11 mouse cellular contexts compared by ENCODE assay signal in the genomic region with DNA sequence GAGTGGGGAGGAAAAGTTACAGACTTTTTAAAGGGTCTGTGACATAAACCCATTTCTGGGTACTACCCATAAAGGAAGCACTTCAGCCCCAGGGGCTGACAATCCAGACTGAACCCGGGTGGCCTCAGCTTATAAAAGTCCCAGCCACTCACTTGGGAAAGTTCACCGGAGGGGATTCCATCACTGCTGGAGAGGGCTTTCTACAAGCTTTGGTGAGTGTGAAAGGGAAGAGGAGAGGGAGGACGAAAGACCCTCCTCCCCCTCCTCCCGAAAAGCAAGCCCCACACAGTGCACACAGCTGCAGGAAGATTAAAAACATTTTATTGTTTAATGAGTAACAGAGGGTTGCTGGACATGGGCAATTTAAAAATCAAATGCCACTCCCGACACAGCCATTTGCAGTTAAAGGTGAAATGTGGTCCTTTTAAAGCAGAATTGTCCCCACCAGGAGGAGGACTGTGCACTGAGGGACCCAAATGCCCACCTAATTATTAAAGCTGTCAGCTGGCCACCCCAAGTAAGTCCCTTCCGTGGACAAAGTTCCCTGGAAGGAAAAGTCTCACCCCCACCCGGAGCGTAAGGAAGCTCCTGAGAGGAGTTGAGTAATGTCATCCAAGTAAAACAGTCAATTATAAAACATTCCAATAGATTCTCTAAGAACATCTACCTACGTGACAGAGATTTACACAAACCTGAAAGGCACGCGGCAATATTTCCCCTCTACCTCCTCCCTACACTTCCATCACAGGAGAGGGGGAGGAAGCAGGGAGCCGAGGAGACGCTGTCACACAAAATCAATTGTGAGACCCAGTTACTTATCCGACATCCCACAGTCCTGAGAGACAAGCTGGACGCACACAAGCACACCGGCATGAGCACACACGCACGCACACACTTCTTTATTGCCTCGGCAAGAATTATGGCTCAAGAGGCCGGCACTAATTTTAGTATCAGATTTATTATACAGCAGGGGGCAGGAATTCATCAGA. TPM values are rescaled to one million over a fixed set of nuclear protein-coding genes. Genes with fewer than 3 reads are reported as not detected.
DNase-seq lines count a peak whose midpoint lies in the region; ATAC-seq and TF ChIP-seq lines count a peak whose summit lies in the region.
"Had no signal": no experiment of that assay in that cellular context is flagged by ENCODE, and none has a peak within 500 bp of the region (broad histone marks: within the 10 kb centered on the region; RNA-seq: fewer than 3 reads in every experiment).

No protein-coding gene starts in this region.

- H3K36me3 ChIP-seq in kidney, adult 2 months (ENCODE audit: control insufficient read depth, insufficient read depth, low read length), result no peaks in the 10 kb centered on the region
- peaks cover 52% of the 10 kb centered on the region for H3K36me3 ChIP-seq in hindbrain, embryonic 10.5 days
- H3K36me3 ChIP-seq in midbrain, embryonic 12.5 days, result peaks cover 13% of the 10 kb centered on the region

- H3K9ac ChIP-seq in midbrain, embryonic 12.5 days (replicated peaks), result 0 out of 2 replicates have a peak overlapping the region, but pooled peaks have one; percentile 11

- no peak overlapping the region for H3K4me3 ChIP-seq in kidney, adult 2 months (ENCODE audit: insufficient read depth, low read depth, low read length)
- peak overlapping the region; percentile 16 for H3K4me3 ChIP-seq in hindbrain, embryonic 10.5 days
- H3K4me3 ChIP-seq in midbrain, embryonic 12.5 days, result no peak overlapping the region

- peak overlapping the region; percentile 15 for H3K4me2 ChIP-seq in midbrain, embryonic 12.5 days (replicated peaks)

- no peaks in the 10 kb centered on the region for H3K27me3 ChIP-seq in kidney, adult 2 months (replicated peaks; ENCODE audit: control insufficient read depth, insufficient read depth, low read length)
- no peaks in the 10 kb centered on the region for H3K27me3 ChIP-seq in hindbrain, embryonic 10.5 days (ENCODE audit: insufficient read depth, poor library complexity, severe bottlenecking)
- H3K27me3 ChIP-seq in midbrain, embryonic 12.5 days, result no peaks in the 10 kb centered on the region

- peak overlapping the region; percentile 71 for H3K27ac ChIP-seq in kidney, adult 2 months (ENCODE audit: insufficient read depth, low read depth, low read length)
- peak overlapping the region; percentile 85 for H3K27ac ChIP-seq in hindbrain, embryonic 10.5 days
- H3K27ac ChIP-seq in midbrain, embryonic 12.5 days (replicated peaks), result peak overlapping the region; percentile 79

- DNase-seq in kidney, adult 2 months, result peak; percentile 46
- DNase-seq in kidney, postnatal 10 days, result no peak
- DNase-seq in embryo, embryonic 11 days, result peak; percentile 70
- DNase-seq in hindbrain, embryonic 10.5 days (ENCODE audit: low spot score), result no peak
- no peak for DNase-seq in cerebellum, postnatal 14 days
- DNase-seq in adrenal gland, postnatal 4 days (ENCODE audit: low spot score in 2 of 2), result no peak
- no peak for DNase-seq in cerebellum, adult 8-10 months
- DNase-seq: heart, postnatal 36 days; right cerebral cortex, postnatal 4 days had no signal

- TF ChIP-seq CTCF in kidney, adult 2 months (conservative IDR thresholded peaks at IDR 0.05; ENCODE audit: insufficient read depth, insufficient read length, low read depth, low read length), result no peak

- no peak for TF ChIP-seq POLR2A in kidney, adult 2 months (IDR thresholded peaks at IDR 0.05; ENCODE audit: low read depth, low read length)

- 28% methylated on average over 20 of the region's 20 CpGs for WGBS in kidney, adult 2 months
- 29% methylated on average over 20 of the region's 20 CpGs for WGBS in hindbrain, embryonic 10.5 days
- WGBS in midbrain, embryonic 12.5 days, result 14% methylated on average over 20 of the region's 20 CpGs

- H3K4me1 ChIP-seq in kidney, adult 2 months (ENCODE audit: control insufficient read depth, insufficient read depth, low read length), result peaks cover 43% of the 10 kb centered on the region
- peaks cover 94% of the 10 kb centered on the region for H3K4me1 ChIP-seq in hindbrain, embryonic 10.5 days (replicated peaks)
- H3K4me1 ChIP-seq in midbrain, embryonic 12.5 days, result peaks cover 88% of the 10 kb centered on the region

- H3K9me3 ChIP-seq in hindbrain, embryonic 10.5 days, result no peaks in the 10 kb centered on the region
- H3K9me3 ChIP-seq in midbrain, embryonic 12.5 days, result no peaks in the 10 kb centered on the region
- H3K9me3 ChIP-seq: G1E had no signal

- ATAC-seq in midbrain, embryonic 12.5 days (ENCODE audit: low FRiP score, low read depth), result peak; percentile 25; the same call in 1 of the 2 replicates

RNA-seq across cellular contexts. Expression of a gene that starts 24.1 kb away (rescaled TPM):
- polyA plus RNA-seq in kidney, adult 2 months (2012; rRNA removed), result 40.4 and 43.5 TPM in 2 replicates
- polyA plus RNA-seq in hindbrain, embryonic 10.5 days (2016; fragmentation: Nextera tagmentation; extraction: Ambion mirVana), result 27.3 and 29.9 TPM in 2 replicates
- 41.5 and 47.9 TPM in 2 replicates for polyA plus RNA-seq in midbrain, embryonic 12.5 days (2016; fragmentation: Nextera tagmentation; extraction: Ambion mirVana)
- total RNA-seq in adrenal gland, postnatal 4 days (2021), result 100 to 1,000 TPM; 200 to 212 TPM

Comparison
In these comparisons a context has a peak if more than half of its experiments do, and no peak if none do; other contexts are left out.
1. DNase-seq: peak in kidney, adult 2 months (single experiment) and embryo, embryonic 11 days (single experiment); none in kidney, postnatal 10 days (single experiment), hindbrain, embryonic 10.5 days (single experiment), cerebellum, postnatal 14 days (0 of 2), adrenal gland, postnatal 4 days (0 of 2) and cerebellum, adult 8-10 months (single experiment).
2. Peak in every context shown above with its lines, with median percentiles within 50 percentile points of each other: H3K27ac ChIP-seq.